ENCODE assay signal across 10 mouse cellular contexts in genomic region chr1:106901406-106901805, GRCm38 (mm10). TPM values are rescaled to one million over a fixed set of nuclear protein-coding genes. Genes with fewer than 3 reads are reported as not detected.
DNase-seq lines count a peak whose midpoint lies in the region; ATAC-seq and TF ChIP-seq lines count a peak whose summit lies in the region.
"Had no signal": no experiment of that assay in that cellular context is flagged by ENCODE, and none has a peak within 500 bp of the region (broad histone marks: within the 10 kb centered on the region; RNA-seq: fewer than 3 reads in every experiment).

No protein-coding gene starts in this region.

- ATAC-seq in heart, postnatal 0 days (ENCODE audit: insufficient read depth, low read depth) = no peak; the same call in 1 of the 2 replicates
- ATAC-seq in liver, embryonic 14.5 days (ENCODE audit: insufficient read depth) = no peak

- TF ChIP-seq CTCF in heart, postnatal 0 days (IDR thresholded peaks at IDR 0.05; ENCODE audit: low read depth) = peak; percentile 73
- TF ChIP-seq CTCF in liver, embryonic 14.5 days (IDR thresholded peaks at IDR 0.05; ENCODE audit: low read depth) = peak; percentile 59

- no peak overlapping the region for H3K4me2 ChIP-seq in heart, postnatal 0 days (ENCODE audit: low read depth, low read length)
- H3K4me2 ChIP-seq in liver, embryonic 14.5 days (ENCODE audit: low read depth) = no peak overlapping the region

- intact Hi-C loops in heart, postnatal 25 days (cut with DNase I) = no loop called here

- no peak overlapping the region for H3K9ac ChIP-seq in heart, postnatal 0 days (replicated peaks; ENCODE audit: low read depth, low read length)
- no peak overlapping the region for H3K9ac ChIP-seq in liver, embryonic 14.5 days (replicated peaks)

- H3K36me3 ChIP-seq in heart, postnatal 0 days (replicated peaks; ENCODE audit: control insufficient read depth, insufficient read depth, low read length) = no peaks in the 10 kb centered on the region
- H3K36me3 ChIP-seq in liver, embryonic 14.5 days (replicated peaks; ENCODE audit: control insufficient read depth, insufficient read depth, low read depth) = no peaks in the 10 kb centered on the region

- H3K27ac ChIP-seq in heart, postnatal 0 days (ENCODE audit: low read depth) = no peak overlapping the region
- H3K27ac ChIP-seq in liver, embryonic 14.5 days = no peak overlapping the region

- no peak for TF ChIP-seq EP300 in heart, postnatal 0 days (IDR thresholded peaks at IDR 0.05; ENCODE audit: low read depth)
- no peak for TF ChIP-seq EP300 in liver, embryonic 14.5 days (IDR thresholded peaks at IDR 0.05; ENCODE audit: low read depth)

- H3K9me3 ChIP-seq in heart, postnatal 0 days (replicated peaks; ENCODE audit: control insufficient read depth, low read length) = no peaks in the 10 kb centered on the region
- H3K9me3 ChIP-seq in liver, embryonic 14.5 days (ENCODE audit: control insufficient read depth, low read length) = no peaks in the 10 kb centered on the region

- no peak for DNase-seq in heart, postnatal 0 days (ENCODE audit: low spot score)
- DNase-seq in heart, postnatal 25 days (ENCODE audit: low spot score) = no peak
- peak; percentile 9 for DNase-seq in thymus, postnatal 0 days (ENCODE audit: low spot score)
- no peak for DNase-seq in thymus, postnatal 4 days
- peak; percentile 14 for DNase-seq in embryo, embryonic 11.5 days (ENCODE audit: low read depth, low spot score)
- DNase-seq in liver, embryonic 14.5 days (ENCODE audit: low read depth in 3 of 3, low spot score in 3 of 3) = peak in 2 of 3 experiments; percentile 6 to 20
- DNase-seq in spleen, postnatal 4 days (ENCODE audit: low spot score in 2 of 2) = no peak
- no peak for DNase-seq in yolk sac, embryonic 10.5 days (ENCODE audit: low spot score)

- no peak overlapping the region for H3K4me3 ChIP-seq in heart, postnatal 0 days (ENCODE audit: low read depth, low read length)
- no peak overlapping the region for H3K4me3 ChIP-seq in liver, embryonic 14.5 days (ENCODE audit: insufficient read depth in 1 of 2, low read depth in 2 of 2, low read length in 2 of 2)

- WGBS in heart, postnatal 0 days = 30% methylated on average over 4 of the region's 4 CpGs
- 14% methylated on average over 4 of the region's 4 CpGs for WGBS in liver, embryonic 14.5 days (ENCODE audit: insufficient replicate concordance)

- no peaks in the 10 kb centered on the region for H3K27me3 ChIP-seq in heart, postnatal 0 days (ENCODE audit: control insufficient read depth, insufficient read depth, low read length)
- no peaks in the 10 kb centered on the region for H3K27me3 ChIP-seq in liver, embryonic 14.5 days (ENCODE audit: control insufficient read depth, insufficient read depth, low read length)

- no peaks in the 10 kb centered on the region for H3K4me1 ChIP-seq in heart, postnatal 0 days (ENCODE audit: control insufficient read depth, insufficient read depth)
- no peaks in the 10 kb centered on the region for H3K4me1 ChIP-seq in liver, embryonic 14.5 days (replicated peaks; ENCODE audit: control insufficient read depth in 2 of 2, insufficient read depth in 2 of 2, low read length in 1 of 2)

RNA-seq across cellular contexts. Expression of gene Serpinb12, which starts 32.8 kb away (rescaled TPM):
- 3.4 TPM in 1 of 2 replicates, not detected in the other for total RNA-seq in heart, postnatal 0 days (2014; rRNA removed; ENCODE audit: low replicate concordance)
- polyA plus RNA-seq in heart, postnatal 0 days (2015; fragmentation: Nextera tagmentation; extraction: Ambion mirVana) = 0.19 TPM in 1 of 2 replicates, not detected in the other
- total RNA-seq in heart, postnatal 25 days (2021) = not detected
- polyA plus RNA-seq in thymus, postnatal 0 days (2015; fragmentation: Nextera tagmentation; extraction: Ambion mirVana) = 4.3 and 5.4 TPM in 2 replicates
- polyA plus RNA-seq in liver, embryonic 14.5 days (2012; rRNA removed) = not detected in 2 replicates
- not detected in 2 replicates for polyA plus RNA-seq in liver, embryonic 14.5 days (2014; fragmentation: Nextera tagmentation; extraction: Ambion mirVana)
- total RNA-seq: left cerebral cortex, postnatal 25 days had no signal
- polyA plus RNA-seq: spleen, adult 2 months had no signal

RNA-seq across cellular contexts. Expression of gene Serpinb5, which starts 40.4 kb away (rescaled TPM):
- total RNA-seq in heart, postnatal 0 days (2014; rRNA removed; ENCODE audit: low replicate concordance) = not detected in 2 replicates
- polyA plus RNA-seq in heart, postnatal 0 days (2015; fragmentation: Nextera tagmentation; extraction: Ambion mirVana) = not detected in 2 replicates
- not detected for total RNA-seq in heart, postnatal 25 days (2021)
- polyA plus RNA-seq in thymus, postnatal 0 days (2015; fragmentation: Nextera tagmentation; extraction: Ambion mirVana) = 5.6 and 8.3 TPM in 2 replicates
- 0.02 TPM in 1 of 2 replicates, not detected in the other for polyA plus RNA-seq in liver, embryonic 14.5 days (2012; rRNA removed)
- polyA plus RNA-seq in liver, embryonic 14.5 days (2014; fragmentation: Nextera tagmentation; extraction: Ambion mirVana) = not detected in 2 replicates
- polyA plus RNA-seq: spleen, adult 2 months had no signal

Comparison
In these comparisons a context has a peak if more than half of its experiments do, and no peak if none do; other contexts are left out.
1. DNase-seq: peak in thymus, postnatal 0 days (single experiment), embryo, embryonic 11.5 days (single experiment) and liver, embryonic 14.5 days (2 of 3); none in heart, postnatal 0 days (single experiment), heart, postnatal 25 days (single experiment), thymus, postnatal 4 days (single experiment), spleen, postnatal 4 days (0 of 2) and yolk sac, embryonic 10.5 days (single experiment).